Mouse (Mus musculus) kidney, adult 8-10 months (tissue): Measurements from ENCODE around the gene Sdhaf1.
A peak's percentile ranks its signal among the peaks of the same experiment; 100 is the strongest.

Experiments used
- DNase-seq, 2 experiments: peaks; one replicate each; pipeline ENCODE4 v3.0.0; 2022

Sdhaf1 gene

DNA sequence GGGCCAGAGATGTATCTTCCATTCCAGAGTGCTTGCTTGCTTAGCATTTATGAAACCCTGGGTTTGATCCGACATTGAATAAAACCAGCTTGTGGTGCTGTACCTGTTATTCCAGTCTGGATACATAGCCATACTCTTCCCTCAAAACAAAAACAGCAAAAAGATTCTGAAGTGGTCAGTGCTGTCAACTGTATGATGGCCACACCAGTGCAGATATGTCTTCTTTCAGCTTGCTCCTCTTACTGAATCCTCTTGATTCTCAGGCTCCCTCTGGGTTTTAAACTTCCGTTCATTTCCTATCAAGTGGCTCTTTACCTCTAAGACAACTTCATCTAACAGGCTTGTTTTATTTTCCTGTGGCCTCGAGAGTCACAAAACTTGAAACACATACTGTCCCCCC lies at the start of gene Sdhaf1:
Gene Sdhaf1 (minus strand): TSS at position 101 of the 400 bp plus-strand sequence.
- DNase-seq = no peak

DNA sequence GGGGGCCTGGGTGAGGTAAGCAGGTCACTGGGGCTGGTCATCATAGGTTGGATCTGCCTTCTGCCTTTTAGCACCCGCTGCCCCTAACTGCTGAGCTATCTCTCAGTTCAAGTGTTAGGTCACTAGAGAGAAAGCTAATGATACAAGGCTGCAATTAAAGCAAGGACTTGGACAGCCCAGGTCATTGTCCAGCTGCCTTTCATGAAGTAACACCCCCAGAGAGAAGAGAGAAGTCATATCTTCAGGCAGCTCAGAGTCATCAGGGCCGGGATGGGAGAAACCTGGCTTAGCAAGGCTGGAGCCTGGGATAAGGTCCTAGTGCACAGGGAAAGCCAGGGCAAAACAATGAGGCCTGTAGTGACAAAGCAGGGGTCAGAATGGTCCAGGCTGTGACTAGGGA lies 43.8 kb upstream of the Sdhaf1 start:
- no peak for DNase-seq

DNA sequence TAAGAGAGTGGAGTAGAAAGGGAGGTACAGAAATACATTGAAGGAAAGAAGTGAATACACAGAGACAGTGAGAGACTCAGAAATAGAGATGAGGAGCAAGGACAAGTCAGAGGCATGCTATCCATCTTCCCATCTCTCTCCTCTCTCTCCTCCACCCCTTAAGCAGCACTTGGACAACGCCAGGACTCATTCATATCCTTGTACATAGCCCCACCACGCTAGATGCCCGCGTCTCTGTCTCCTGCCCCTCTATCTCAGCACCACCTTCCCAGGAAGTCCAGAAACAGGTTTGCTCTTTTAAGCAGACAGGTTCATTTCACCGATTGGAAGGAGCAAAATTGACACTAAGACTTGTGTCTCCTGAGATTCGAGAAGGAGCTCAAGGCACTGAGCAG lies 39.6 kb upstream of the Sdhaf1 start:
- DNase-seq = no peak

- no peak for DNase-seq
Measured at GRCm38 (mm10) chr7:30362652-30363343, 39.1 kb upstream of the Sdhaf1 start, which contains the start of gene Lrfn3. TSS of gene Lrfn3 (minus strand) at chr7:30362772.

DNA sequence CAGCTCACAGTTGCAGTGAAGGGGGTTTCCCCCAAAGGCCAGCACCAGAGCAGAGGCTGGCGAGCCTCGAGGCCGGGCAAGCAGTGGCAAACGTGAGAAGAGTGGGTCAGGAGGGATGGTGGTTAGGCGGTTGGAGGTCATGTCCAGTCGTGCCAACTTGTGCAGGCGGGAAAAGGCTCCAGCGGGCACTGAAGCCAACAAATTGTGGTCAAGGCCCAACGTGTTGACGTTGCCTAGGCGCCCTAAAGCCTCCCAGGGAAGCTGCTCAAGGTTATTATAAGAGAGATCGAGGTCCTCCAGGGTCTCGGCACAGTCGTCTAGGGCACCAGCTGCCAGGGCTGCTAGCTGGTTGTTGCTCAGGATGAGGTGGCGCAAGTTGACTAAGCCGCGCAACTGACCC lies 36.3 kb upstream of the Sdhaf1 start:
- DNase-seq = no peak

DNA sequence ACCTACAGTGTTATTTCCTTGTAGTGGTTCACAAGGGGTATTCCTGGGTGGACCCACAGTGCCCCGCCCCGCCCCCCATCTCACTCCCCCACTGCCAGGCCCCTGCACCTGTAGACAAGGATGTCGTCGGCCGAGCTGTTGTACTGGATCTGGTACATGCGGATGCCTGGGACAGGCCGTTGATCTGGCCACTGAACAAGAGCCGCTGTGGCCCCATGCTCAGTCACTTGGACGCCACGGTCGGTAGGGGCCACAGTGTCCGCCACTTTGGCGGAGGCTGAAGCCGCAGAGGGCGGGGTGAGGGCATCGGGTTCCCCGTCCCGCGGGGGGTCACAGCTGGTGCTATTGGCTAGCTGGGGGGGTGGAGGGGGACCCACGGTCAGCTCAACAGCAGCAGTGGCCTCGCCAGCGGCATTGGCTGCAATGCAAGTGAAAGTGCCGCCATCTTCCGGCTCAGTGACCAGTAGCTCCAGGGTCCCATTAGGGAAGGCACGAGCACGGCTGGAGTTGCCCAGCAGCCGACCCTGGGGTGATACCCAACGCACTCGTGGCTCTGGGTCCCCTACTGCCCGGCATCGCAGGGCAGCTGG lies 35.7 kb upstream of the Sdhaf1 start:
- peak in 1 of 2 experiments; percentile 39 for DNase-seq

DNA sequence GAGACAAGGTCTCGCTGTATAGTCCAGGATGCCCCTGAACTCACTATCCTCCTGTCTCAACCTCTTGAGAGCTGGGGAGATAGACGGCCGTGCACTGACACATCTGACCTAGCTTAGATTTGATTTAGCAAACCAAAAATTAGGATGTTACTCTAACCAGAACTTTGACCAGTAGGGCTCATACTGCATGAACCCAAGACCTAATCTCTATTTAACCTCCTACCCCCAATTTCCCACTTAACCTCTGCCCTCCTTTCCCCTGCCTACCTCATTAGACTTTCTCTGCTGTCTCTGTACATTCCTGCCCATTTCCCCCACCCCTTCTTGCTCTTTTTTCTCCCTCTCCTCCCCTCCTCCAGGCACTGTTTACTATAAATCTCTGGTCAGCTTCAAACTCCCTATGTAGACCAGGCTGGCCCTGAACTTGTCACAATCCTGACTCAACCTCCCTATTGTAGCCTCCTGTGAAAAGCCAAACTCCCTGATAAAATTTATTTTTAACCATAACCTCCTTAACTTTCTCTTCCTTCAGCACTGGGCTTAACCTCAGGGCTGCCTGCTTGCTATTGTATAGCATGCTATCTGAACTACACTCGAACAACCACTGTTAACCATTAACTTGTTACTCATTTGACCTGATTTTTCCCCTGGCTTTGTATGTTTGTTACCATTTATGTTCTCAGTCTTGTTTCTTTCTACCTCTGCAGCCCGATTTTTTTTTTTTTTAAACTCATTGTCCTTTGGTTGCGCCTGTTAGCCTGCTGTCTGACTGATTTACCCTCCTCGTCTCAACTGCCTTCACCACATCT lies 34.9 kb upstream of the Sdhaf1 start:
- peak in 1 of 2 experiments; percentile 48 for DNase-seq

GRCm38 (mm10) chr7:30354059-30354458 lies 30.4 kb upstream of the Sdhaf1 start:
- no peak for DNase-seq

- peak; percentile 67 to 85 for DNase-seq
Measured at GRCm38 (mm10) chr7:30353279-30353822, 29.7 kb upstream of the Sdhaf1 start.

GRCm38 (mm10) chr7:30347828-30348227 lies 24.1 kb upstream of the Sdhaf1 start:
- peak; percentile 41 to 62 for DNase-seq

GRCm38 (mm10) chr7:30346635-30347379 lies 23.1 kb upstream of the Sdhaf1 start:
- DNase-seq = peak; percentile 43 to 70

DNA sequence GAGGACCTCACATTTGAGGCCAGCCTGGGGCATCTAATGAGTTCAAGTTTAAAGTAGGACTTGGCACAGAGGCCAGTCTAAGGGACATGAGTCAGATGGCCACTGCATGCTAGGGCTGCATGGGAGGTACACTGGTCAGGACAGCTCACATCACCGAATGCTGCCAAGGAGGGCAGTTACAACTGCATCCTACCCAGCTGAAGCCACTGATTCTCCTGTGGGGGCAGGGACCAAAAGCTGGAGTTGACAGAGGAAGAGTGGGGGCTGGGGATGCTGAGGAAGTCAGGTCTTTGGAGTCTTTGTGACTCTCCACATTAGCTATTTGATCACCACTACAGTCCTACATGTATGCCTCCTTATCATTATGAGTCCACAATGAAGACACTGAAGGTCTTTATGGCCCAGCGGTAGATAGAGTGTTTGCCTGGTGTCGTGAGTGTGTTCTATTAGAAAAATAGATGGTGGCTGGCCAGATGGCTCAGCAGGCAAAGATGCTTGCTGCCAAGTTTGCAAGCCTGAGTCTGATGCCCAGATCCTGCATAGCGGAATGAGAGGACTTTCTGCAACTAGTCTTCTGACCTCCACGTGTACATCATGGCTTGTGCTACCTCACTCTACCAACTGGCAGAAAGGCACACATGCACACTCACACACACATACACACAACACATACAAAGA lies 15.9 kb upstream of the Sdhaf1 start:
- DNase-seq = no peak

- DNase-seq = peak; percentile 64 to 85
Measured at GRCm38 (mm10) chr7:30336384-30336783, 12.7 kb upstream of the Sdhaf1 start.

DNA sequence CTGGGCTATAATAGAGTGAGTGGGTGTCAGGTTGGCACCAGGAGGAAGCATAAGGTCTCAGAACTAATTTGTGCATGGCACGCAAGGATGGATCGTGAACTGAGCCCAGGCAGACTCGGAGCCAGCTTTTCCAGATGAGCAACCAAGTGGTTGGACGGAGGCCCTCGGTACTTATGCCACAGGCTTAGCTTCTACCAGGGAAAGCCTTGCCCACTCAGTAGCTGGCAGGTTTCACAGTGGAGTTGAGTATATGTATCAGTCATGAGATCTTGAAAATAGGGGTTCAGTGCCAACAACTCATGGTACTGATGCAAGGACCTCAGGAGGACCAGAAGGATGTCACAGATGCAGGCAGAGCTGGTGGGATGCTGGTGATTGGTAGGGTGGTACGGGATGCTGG lies 12.0 kb upstream of the Sdhaf1 start:
- no peak for DNase-seq

- no peak for DNase-seq
Measured at GRCm38 (mm10) chr7:30334563-30334962, 10.9 kb upstream of the Sdhaf1 start.

- peak; percentile 78 to 87 for DNase-seq
Measured at GRCm38 (mm10) chr7:30333436-30333835, 9.7 kb upstream of the Sdhaf1 start.

DNA sequence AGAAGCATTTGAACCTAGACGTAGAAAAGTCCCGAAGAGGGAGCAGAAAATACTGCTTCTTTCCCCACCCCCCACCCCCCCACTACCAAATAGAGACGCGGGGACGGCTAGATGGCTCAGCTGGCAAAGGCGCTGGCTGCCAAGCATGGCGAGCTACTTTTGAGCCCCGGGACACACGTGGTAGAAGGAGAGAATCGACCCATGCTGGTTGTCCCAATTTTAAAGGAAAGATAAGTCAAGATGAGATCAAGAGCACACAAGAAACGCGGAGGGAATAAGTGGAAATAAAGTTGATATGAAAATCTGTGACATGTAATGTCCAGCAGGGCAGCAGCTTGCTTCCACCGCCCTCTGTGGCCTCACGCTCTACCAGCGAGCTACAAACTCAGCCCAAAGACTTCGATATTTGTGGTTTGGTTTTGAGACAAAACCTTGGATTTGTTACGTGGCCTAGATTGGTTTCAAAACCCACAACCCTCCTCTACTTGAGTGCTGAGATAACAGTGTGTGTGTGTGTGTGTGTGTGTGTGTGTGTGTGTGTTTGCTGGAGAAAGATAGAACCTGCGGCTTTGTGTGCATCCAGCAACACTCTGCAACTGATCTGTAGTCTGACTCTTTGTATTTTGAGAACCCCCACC lies 9.0 kb upstream of the Sdhaf1 start:
- DNase-seq = no peak

DNA sequence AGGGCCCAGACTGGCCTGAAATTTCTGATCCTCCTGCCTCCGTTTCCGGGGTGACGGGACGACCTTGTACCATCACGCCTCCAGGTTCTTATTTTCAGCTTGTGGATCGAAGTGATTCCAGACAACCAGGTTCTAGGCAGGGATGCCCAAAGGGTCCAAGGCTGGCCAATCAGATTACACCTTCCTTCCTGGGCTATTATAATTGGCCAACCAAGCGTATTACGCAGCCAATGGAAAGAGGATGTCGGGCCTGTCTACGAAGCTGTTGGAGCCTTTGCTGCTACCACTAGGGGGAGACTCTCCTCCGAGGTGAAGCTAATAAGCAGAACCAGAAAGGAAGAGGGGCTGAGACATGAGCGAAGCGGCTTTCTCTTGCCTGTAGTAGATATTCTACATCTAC lies 8.2 kb upstream of the Sdhaf1 start:
- peak; percentile 79 to 81 for DNase-seq

DNA sequence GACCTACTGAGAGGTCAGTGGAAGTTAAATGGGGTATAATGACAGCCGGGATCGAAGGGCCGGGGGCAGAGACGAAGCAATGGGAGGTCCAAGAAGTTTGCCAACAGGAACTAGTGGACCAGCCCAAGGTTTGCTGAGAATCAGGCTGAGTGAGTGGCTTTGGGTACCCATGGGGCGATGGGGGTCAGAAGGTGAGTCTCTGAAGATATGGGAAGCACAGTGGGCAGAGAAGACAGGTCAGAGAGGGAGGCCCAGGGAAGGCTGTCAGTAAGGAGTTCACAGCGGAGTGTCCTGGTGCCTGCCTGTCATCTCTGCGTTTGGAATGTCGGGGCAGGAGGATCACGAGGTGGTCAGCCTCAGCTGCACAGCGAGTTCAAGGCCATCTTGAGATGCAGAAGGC lies 4.7 kb upstream of the Sdhaf1 start:
- DNase-seq = no peak

- peak in 1 of 2 experiments; percentile 56 for DNase-seq
Measured at GRCm38 (mm10) chr7:30327140-30327539, 3.4 kb upstream of the Sdhaf1 start.

DNA sequence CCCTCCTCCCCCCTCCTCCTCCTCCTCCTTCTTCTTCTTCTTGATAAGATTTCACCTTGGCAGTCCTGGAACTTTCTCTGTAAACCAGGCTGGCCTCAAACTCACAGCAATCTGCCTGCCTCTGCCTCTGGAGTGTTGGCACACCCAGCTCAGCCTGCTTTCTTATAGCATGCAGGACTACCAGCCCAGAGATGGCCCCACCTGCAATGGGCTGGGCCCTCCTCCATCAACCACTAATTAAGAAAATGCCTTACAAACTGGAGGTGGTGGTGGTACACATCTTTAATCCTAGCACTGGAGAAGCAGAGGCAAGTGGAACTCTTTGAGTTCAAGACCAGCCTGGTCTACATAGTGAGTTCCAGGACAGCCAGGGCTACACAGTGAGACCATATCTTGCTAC lies 2.7 kb upstream of the Sdhaf1 start:
- DNase-seq = no peak

GRCm38 (mm10) chr7:30325364-30325763 lies 1.7 kb upstream of the Sdhaf1 start:
- DNase-seq = peak in 1 of 2 experiments; percentile 66
